Mouse (Mus musculus): ENCODE data around the gene Arl4c. TPM values are rescaled to one million over a fixed set of nuclear protein-coding genes. Genes with fewer than 3 reads are reported as not detected.

Arl4c gene
- polyA plus RNA-seq, 1 experiment from 2014 or later = 6.7 TPM

- H3K9ac ChIP-seq (replicated peaks; ENCODE audit: low read length) = no peak overlapping the region
- H3K9me3 ChIP-seq (replicated peaks; ENCODE audit: control insufficient read depth, low read length) = no peaks in the 10 kb centered on the region
- ATAC-seq (replicated peaks; ENCODE audit: insufficient number of reproducible peaks, low FRiP score, low TSS enrichment, low read depth) (no peak), DNase-seq (ENCODE audit: low spot score) (no peak)
- no peak overlapping the region for H3K27ac ChIP-seq (replicated peaks; ENCODE audit: low read depth, low read length)
- WGBS = 86% methylated on average over 1 of the region's 1 CpGs
- H3K4me3 ChIP-seq (ENCODE audit: low read depth, low read length) = no peak overlapping the region
- H3K27me3 ChIP-seq (ENCODE audit: control insufficient read depth, insufficient read depth, low read length) = no peaks in the 10 kb centered on the region
- H3K4me1 ChIP-seq (ENCODE audit: control insufficient read depth, insufficient read depth, low read length) = no peaks in the 10 kb centered on the region
- no peak overlapping the region for H3K4me2 ChIP-seq (ENCODE audit: low read depth, low read length)
- H3K36me3 ChIP-seq (replicated peaks; ENCODE audit: control insufficient read depth, insufficient read depth, low read depth, low read length) = no peaks in the 10 kb centered on the region
These were observed 17.3 kb downstream of the Arl4c start for GRCm38 (mm10) chr1:88684765-88685164.

- Histone ChIP-seq H3K4me1 (ENCODE audit: control insufficient read depth, insufficient read depth, low read length) (no peaks in the 10 kb centered on the region), H3K27ac (replicated peaks; ENCODE audit: low read depth, low read length) (no peak overlapping the region), H3K36me3 (replicated peaks; ENCODE audit: control insufficient read depth, insufficient read depth, low read depth, low read length) (no peaks in the 10 kb centered on the region), H3K27me3 (ENCODE audit: control insufficient read depth, insufficient read depth, low read length) (no peaks in the 10 kb centered on the region), H3K4me2 (ENCODE audit: low read depth, low read length) (no peak overlapping the region), H3K4me3 (ENCODE audit: low read depth, low read length) (no peak overlapping the region), H3K9me3 (replicated peaks; ENCODE audit: control insufficient read depth, low read length) (no peaks in the 10 kb centered on the region), H3K9ac (replicated peaks; ENCODE audit: low read length) (no peak overlapping the region)
- ATAC-seq (replicated peaks; ENCODE audit: insufficient number of reproducible peaks, low FRiP score, low TSS enrichment, low read depth) = no peak
- DNase-seq (ENCODE audit: low spot score) = no peak
- 95% methylated on average over 4 of the region's 4 CpGs for WGBS
These were observed 20.4 kb downstream of the Arl4c start for GRCm38 (mm10) chr1:88681596-88681995.

GRCm38 (mm10) chr1:88680804-88681203 is 21.2 kb downstream of the Arl4c start:
- H3K4me3 ChIP-seq (ENCODE audit: low read depth, low read length) = no peak overlapping the region
- ATAC-seq (replicated peaks; ENCODE audit: insufficient number of reproducible peaks, low FRiP score, low TSS enrichment, low read depth) (no peak), DNase-seq (ENCODE audit: low spot score) (no peak)
- H3K36me3 ChIP-seq (replicated peaks; ENCODE audit: control insufficient read depth, insufficient read depth, low read depth, low read length) = no peaks in the 10 kb centered on the region
- no peaks in the 10 kb centered on the region for H3K9me3 ChIP-seq (replicated peaks; ENCODE audit: control insufficient read depth, low read length)
- 65% methylated on average over 3 of the region's 3 CpGs for WGBS
- H3K9ac ChIP-seq (replicated peaks; ENCODE audit: low read length) = no peak overlapping the region
- no peaks in the 10 kb centered on the region for H3K4me1 ChIP-seq (ENCODE audit: control insufficient read depth, insufficient read depth, low read length)
- no peak overlapping the region for H3K4me2 ChIP-seq (ENCODE audit: low read depth, low read length)
- H3K27ac ChIP-seq (replicated peaks; ENCODE audit: low read depth, low read length) = no peak overlapping the region
- no peaks in the 10 kb centered on the region for H3K27me3 ChIP-seq (ENCODE audit: control insufficient read depth, insufficient read depth, low read length)

GRCm38 (mm10) chr1:88678231-88678739 is 23.7 kb downstream of the Arl4c start:
- no peaks in the 10 kb centered on the region for H3K36me3 ChIP-seq (replicated peaks; ENCODE audit: control insufficient read depth, insufficient read depth, low read depth, low read length)
- H3K4me2 ChIP-seq (ENCODE audit: low read depth, low read length) = no peak overlapping the region
- H3K4me3 ChIP-seq (ENCODE audit: low read depth, low read length) = no peak overlapping the region
- H3K9ac ChIP-seq (replicated peaks; ENCODE audit: low read length) = no peak overlapping the region
- WGBS = 40% methylated on average over 3 of the region's 3 CpGs
- ATAC-seq (replicated peaks; ENCODE audit: insufficient number of reproducible peaks, low FRiP score, low TSS enrichment, low read depth) (no peak), DNase-seq (ENCODE audit: low spot score) (no peak)
- H3K27ac ChIP-seq (replicated peaks; ENCODE audit: low read depth, low read length) = no peak overlapping the region
- H3K9me3 ChIP-seq (replicated peaks; ENCODE audit: control insufficient read depth, low read length) = no peaks in the 10 kb centered on the region
- no peaks in the 10 kb centered on the region for H3K27me3 ChIP-seq (ENCODE audit: control insufficient read depth, insufficient read depth, low read length)
- no peaks in the 10 kb centered on the region for H3K4me1 ChIP-seq (ENCODE audit: control insufficient read depth, insufficient read depth, low read length)

GRCm38 (mm10) chr1:88670807-88671206 is 31.2 kb downstream of the Arl4c start:
- H3K4me1 ChIP-seq (ENCODE audit: control insufficient read depth, insufficient read depth, low read length) = no peaks in the 10 kb centered on the region
- no peaks in the 10 kb centered on the region for H3K9me3 ChIP-seq (replicated peaks; ENCODE audit: control insufficient read depth, low read length)
- no peak overlapping the region for H3K27ac ChIP-seq (replicated peaks; ENCODE audit: low read depth, low read length)
- no peak overlapping the region for H3K9ac ChIP-seq (replicated peaks; ENCODE audit: low read length)
- WGBS = 48% methylated on average over 4 of the region's 4 CpGs
- no peaks in the 10 kb centered on the region for H3K27me3 ChIP-seq (ENCODE audit: control insufficient read depth, insufficient read depth, low read length)
- no peak for ATAC-seq (replicated peaks; ENCODE audit: insufficient number of reproducible peaks, low FRiP score, low TSS enrichment, low read depth)
- no peaks in the 10 kb centered on the region for H3K36me3 ChIP-seq (replicated peaks; ENCODE audit: control insufficient read depth, insufficient read depth, low read depth, low read length)
- H3K4me3 ChIP-seq (ENCODE audit: low read depth, low read length) = no peak overlapping the region
- H3K4me2 ChIP-seq (ENCODE audit: low read depth, low read length) = no peak overlapping the region
- DNase-seq (ENCODE audit: low spot score) = no peak

GRCm38 (mm10) chr1:88668846-88669810 is 32.9 kb downstream of the Arl4c start:
- no peaks in the 10 kb centered on the region for H3K4me1 ChIP-seq (ENCODE audit: control insufficient read depth, insufficient read depth, low read length)

GRCm38 (mm10) chr1:88668353-88668752 is 33.7 kb downstream of the Arl4c start:
- Histone ChIP-seq H3K4me2 (ENCODE audit: low read depth, low read length) (no peak overlapping the region), H3K27ac (replicated peaks; ENCODE audit: low read depth, low read length) (no peak overlapping the region), H3K4me1 (ENCODE audit: control insufficient read depth, insufficient read depth, low read length) (no peaks in the 10 kb centered on the region), H3K36me3 (replicated peaks; ENCODE audit: control insufficient read depth, insufficient read depth, low read depth, low read length) (no peaks in the 10 kb centered on the region), H3K27me3 (ENCODE audit: control insufficient read depth, insufficient read depth, low read length) (no peaks in the 10 kb centered on the region), H3K4me3 (ENCODE audit: low read depth, low read length) (no peak overlapping the region), H3K9me3 (replicated peaks; ENCODE audit: control insufficient read depth, low read length) (no peaks in the 10 kb centered on the region), H3K9ac (replicated peaks; ENCODE audit: low read length) (no peak overlapping the region)
- ATAC-seq (replicated peaks; ENCODE audit: insufficient number of reproducible peaks, low FRiP score, low TSS enrichment, low read depth) = 0 out of 2 replicates have a peak, but pooled peaks have one; percentile 29
- 3% methylated on average over 7 of the region's 7 CpGs for WGBS
- DNase-seq (ENCODE audit: low spot score) = peak; percentile 17

More at GRCm38 (mm10) chr1:88668846-88669810, 32.9 kb downstream of the Arl4c start:
- no peak overlapping the region; the same call in 1 of the 2 replicates for H3K9ac ChIP-seq (replicated peaks; ENCODE audit: low read length)
- 19% methylated on average over 14 of the region's 14 CpGs for WGBS
- DNase-seq (ENCODE audit: low spot score) (peak; percentile 39), ATAC-seq (replicated peaks; ENCODE audit: insufficient number of reproducible peaks, low FRiP score, low TSS enrichment, low read depth) (peak; percentile 34; the same call in 1 of the 2 replicates)
- H3K27ac ChIP-seq (replicated peaks; ENCODE audit: low read depth, low read length) = no peak overlapping the region
- no peak overlapping the region for H3K4me3 ChIP-seq (ENCODE audit: low read depth, low read length)
- H3K36me3 ChIP-seq (replicated peaks; ENCODE audit: control insufficient read depth, insufficient read depth, low read depth, low read length) = no peaks in the 10 kb centered on the region
- no peak overlapping the region for H3K4me2 ChIP-seq (ENCODE audit: low read depth, low read length)
- no peaks in the 10 kb centered on the region for H3K9me3 ChIP-seq (replicated peaks; ENCODE audit: control insufficient read depth, low read length)
- H3K27me3 ChIP-seq (ENCODE audit: control insufficient read depth, insufficient read depth, low read length) = no peaks in the 10 kb centered on the region

GRCm38 (mm10) chr1:88664623-88665022 is 37.4 kb downstream of the Arl4c start:
- H3K4me2 ChIP-seq (ENCODE audit: low read depth, low read length) = no peak overlapping the region
- H3K9ac ChIP-seq (replicated peaks; ENCODE audit: low read length) = no peak overlapping the region
- WGBS = 60% methylated on average over 3 of the region's 3 CpGs
- no peak overlapping the region for H3K4me3 ChIP-seq (ENCODE audit: low read depth, low read length)
- no peaks in the 10 kb centered on the region for H3K36me3 ChIP-seq (replicated peaks; ENCODE audit: control insufficient read depth, insufficient read depth, low read depth, low read length)
- no peak for DNase-seq (ENCODE audit: low spot score)
- H3K4me1 ChIP-seq (ENCODE audit: control insufficient read depth, insufficient read depth, low read length) = no peaks in the 10 kb centered on the region
- H3K27ac ChIP-seq (replicated peaks; ENCODE audit: low read depth, low read length) = no peak overlapping the region
- H3K9me3 ChIP-seq (replicated peaks; ENCODE audit: control insufficient read depth, low read length) = no peaks in the 10 kb centered on the region
- ATAC-seq (replicated peaks; ENCODE audit: insufficient number of reproducible peaks, low FRiP score, low TSS enrichment, low read depth) = no peak
- no peaks in the 10 kb centered on the region for H3K27me3 ChIP-seq (ENCODE audit: control insufficient read depth, insufficient read depth, low read length)
